Mouse (Mus musculus) left cerebral cortex, adult 18-20 months (tissue): Measurements from ENCODE around the gene Ube2m. TPM values are rescaled to one million over a fixed set of nuclear protein-coding genes. Genes with fewer than 3 reads are reported as not detected.
"Not testable (repeated sequence)": the region's sequence is repeated elsewhere in the genome, so short reads cannot be mapped to it uniquely, and the experiment has no call there.

Experiments
- DNase-seq, 2 experiments: peaks; one replicate each; pipeline ENCODE4 v3.0.0; 2021 to 2022; ENCODE audit warnings: low spot score in 2 of 2, mixed read lengths in 1 of 2
- long read RNA-seq, 2 experiments: library from polyadenylated mRNA; stranded (forward); transcript quantifications; one replicate each; pipeline ENCODE4 v2.0.0; 2021
- total RNA-seq, 2 experiments: library from RNA; stranded (reverse); gene quantifications; 2 replicates each; pipeline ENCODE4 v1.2.3; 2021

Ube2m gene
- 100 to 1,000 TPM; 234 to 240 TPM for total RNA-seq
- long read RNA-seq, experiment 1, transcript Ube2m-201 (6 exons, 1,472 nt), result major isoform, 440 of 455 reads
- long read RNA-seq, experiment 1, partial matches to known transcripts, result 4 of 455 reads
- long read RNA-seq, experiment 1, other reads (novel, unspliced or antisense), result 5 of 455 reads
- long read RNA-seq, experiment 2, transcript Ube2m-201 (6 exons, 1,472 nt), result major isoform, 372 of 380 reads
- long read RNA-seq, experiment 2, partial matches to known transcripts, result 2 of 380 reads
- long read RNA-seq, experiment 2, other reads (novel, unspliced or antisense), result 4 of 380 reads

DNA sequence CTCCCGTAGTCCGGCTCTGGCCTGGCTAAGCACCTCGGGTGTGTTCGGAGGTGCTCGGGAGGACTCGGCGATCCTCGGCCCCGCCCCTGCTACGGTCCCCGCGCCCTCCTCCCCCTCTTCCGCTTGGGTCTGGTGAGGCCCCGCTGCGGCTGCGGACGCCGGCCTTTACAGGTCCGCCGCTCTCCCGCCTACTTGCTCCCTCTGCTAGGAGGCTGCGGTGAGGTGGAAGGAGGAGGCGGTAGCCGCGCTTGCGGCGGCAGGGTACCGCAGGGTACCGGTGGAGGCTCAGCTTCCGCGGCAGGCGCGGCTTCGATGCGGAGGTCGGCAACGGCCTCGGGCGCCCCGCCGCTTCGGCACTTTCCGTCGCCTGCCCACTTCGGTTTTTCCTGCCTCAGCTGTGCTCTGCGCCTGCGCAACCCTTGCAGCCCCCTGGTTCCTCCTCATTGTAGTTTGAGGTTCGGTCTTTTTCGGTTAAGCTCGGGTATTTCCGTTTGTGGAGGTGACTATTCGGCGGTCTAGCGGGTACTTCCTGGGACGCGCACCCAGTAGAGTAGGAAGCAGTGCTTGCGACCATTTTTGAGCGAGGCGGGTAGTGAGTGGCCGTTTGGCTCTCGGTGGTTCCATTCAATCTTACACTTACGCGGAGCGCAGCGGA lies at the start of gene Ube2m:
Gene Ube2m (minus strand): TSS at position 375 of the 655 bp plus-strand sequence.
- DNase-seq, result peak; percentile 99 to 100

DNA sequence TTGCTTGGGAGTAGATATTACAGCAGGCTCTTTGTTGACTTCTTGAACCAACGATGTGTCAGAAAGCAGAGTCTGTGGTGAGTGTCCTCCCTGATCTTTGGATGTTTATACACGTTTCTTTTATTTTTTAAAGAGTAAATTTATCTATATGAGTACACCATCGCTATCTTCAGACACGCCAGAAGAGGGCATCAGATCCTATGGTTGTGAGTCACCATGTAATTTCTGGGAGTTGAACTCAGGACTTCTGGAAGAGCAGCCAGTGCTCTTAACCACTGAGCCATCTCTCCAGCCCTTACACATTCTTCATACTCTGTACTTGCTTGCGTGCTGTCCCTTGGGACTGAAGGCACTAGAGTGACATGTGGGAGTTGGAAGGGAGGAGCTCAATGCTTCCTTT lies 34.2 kb upstream of the Ube2m start:
- no peak for DNase-seq

GRCm38 (mm10) chr7:13063399-13063798 lies 25.3 kb upstream of the Ube2m start:
- DNase-seq, result not testable (repeated sequence)

DNA sequence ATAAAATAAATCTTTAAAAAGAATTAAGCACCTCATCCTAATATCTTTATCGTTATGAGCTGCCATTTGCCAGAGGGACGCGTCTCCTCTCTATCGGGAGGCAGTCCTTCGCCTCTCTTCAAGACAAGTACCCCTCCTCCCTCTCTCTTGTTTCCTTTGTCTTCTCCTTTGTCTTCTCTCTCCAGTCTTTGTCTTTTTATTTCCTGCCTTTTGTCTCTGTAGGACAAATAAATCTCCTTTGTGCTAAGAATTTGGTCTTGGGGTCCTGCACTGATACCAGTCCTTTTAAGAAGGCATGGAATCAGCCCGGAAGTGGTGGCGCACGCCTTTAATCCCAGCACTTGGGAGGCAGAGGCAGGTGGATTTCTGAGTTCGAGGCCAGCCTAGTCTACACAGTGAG lies 21.5 kb upstream of the Ube2m start:
- no peak for DNase-seq

DNA sequence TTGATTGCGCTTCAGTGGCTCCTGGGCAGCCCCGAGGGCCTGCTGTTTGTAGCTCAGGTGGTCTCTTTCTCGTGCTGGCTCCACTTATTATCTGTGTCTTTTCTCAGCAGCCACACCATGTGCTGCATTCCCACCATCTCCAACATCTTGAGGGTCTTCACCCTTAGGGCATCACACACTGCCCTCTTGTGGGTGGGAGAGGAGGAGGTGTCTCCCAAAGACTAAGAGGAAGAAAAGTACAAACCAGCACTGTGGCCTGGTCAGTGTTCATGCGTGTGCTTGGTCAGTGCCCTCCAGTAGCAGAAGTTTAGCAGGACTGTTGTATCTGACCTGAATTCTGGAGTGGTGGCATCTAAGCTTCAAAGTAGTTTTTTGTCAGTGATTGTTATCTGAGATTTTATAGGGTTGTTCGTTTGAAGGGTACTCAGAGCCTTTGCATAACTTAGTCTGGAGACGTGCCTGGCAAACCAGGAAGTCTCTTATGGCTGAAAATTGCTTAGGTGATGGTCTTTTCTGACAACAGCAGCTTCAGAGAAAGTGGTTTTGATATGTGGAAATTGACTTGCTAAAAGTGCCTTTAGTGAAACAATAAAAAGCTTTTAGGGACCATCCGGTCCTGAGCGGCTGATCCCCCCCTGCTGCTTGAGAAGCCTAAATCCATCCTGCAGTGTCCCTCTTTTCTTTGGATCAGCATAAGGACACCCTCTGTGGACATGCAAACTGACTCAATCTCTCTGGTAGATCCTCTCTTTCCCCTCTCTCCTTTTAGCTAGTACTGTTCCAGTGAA lies 19.0 kb upstream of the Ube2m start:
- no peak for DNase-seq

DNA sequence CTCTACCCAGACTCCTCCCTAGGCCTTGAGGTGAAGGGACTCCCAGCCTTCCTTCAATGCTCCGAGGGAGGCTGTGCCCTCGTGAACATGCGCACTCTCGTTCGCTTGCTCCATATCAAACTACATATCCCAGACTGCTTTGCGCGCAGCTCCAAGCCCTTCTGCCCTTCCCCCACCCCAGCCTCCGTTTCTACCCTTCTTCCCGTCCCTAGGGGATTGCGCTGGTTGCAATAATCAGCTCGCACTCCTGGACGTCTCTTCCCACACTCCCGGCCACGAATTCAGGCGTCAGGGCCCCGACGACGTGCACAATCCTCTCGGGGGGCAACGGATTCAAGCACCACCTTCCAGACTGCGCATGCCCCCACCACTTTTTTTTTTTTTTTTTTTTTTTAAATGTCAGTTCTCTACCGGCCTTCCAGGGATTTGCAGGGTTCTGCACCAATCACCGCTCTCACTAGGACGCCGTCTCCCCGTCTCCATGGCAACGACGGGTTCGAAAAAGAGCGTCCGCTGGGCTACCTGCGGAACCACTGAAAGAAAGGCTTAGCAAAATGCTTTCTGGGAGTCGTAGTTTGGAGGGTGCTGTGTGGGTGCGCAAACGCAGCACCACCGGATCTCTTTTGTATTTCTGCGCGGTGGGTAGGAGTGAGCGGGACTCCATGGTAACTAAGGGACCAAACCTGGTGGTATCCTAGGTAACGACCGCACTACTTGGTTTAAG lies 16.4 kb upstream of the Ube2m start, which contains the start of gene Mzf1:
Gene Mzf1 (minus strand): TSS at position 478 of the 724 bp plus-strand sequence.
- DNase-seq, result peak; percentile 95 to 97

DNA sequence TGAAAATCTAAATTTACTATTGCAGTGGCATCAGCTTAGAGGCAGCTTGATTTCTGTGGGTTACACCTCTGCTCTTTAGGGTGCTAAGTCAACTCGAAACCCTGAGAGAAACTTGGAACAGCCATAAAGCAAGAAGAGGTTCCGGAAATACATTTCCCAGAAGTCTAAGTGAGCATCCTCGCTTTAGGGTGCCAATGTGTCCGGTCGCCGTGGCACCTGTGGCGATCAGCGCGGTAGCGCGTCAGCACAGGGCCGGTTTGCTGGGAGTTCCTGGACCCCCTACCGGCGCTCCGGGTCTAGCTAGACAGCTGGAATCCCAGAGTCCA lies 15.8 kb upstream of the Ube2m start:
- no peak for DNase-seq

DNA sequence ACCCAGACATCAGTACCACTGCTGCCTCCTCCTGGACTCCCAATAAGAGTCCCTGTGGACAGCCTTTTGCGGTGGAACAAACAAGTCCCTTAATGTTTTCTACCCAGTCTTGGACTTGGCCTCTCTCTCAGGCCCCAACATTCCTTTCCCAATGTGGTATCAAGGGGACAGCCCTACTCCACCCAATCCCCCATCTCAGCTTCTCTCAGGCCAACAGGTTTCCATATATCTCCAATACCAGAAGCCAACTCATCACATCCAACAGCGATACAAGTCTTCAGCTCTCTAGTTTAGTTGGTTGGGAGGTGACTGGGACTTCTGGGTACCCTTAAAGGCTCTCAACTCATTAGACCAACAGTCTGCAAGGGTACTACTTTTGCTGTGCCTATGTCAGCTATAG lies 15.4 kb upstream of the Ube2m start:
- no peak for DNase-seq

DNA sequence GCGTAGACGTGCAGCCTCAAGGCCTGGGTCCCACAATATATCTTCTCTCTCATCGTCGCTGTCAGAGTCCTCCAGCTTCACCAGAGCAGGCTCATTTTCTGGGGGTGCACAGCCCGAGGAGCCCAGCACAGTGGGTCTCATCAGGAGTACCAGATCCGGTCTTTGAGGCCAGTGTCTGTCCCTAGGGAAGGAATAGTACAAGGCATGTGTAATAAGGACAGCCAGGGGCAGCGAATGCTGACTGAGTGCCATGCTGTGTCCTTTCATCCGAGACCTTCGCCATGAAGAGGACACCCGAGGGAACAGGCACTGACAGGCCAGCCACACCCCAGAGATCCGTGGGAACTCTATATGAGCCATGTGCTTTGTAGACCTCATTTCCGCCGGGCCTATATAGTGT lies 14.9 kb upstream of the Ube2m start:
- DNase-seq, result no peak

GRCm38 (mm10) chr7:13046084-13046483 lies 8.0 kb upstream of the Ube2m start:
- no peak for DNase-seq

DNA sequence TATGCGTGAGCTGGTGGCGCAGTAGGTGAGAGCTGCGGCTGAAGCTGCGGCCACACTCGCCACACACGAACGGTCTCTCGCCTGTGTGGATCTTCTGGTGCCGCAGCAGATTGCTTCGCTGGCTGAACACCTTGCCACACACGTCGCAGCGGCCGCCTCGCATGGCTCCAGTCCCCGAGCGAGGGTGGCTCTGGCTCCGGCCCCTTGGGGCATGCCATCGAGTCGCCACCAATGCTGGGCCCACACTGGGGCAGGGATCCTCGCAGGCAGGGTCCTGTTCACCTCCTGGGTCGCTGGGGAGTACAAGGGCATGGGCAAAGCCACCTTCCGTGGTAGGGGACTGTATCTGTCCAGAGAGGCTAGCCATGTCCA lies 6.2 kb upstream of the Ube2m start:
- no peak for DNase-seq

- DNase-seq, result peak; percentile 47 to 60
Measured at GRCm38 (mm10) chr7:13043445-13044253, 5.6 kb upstream of the Ube2m start.

- no peak for DNase-seq
Measured at GRCm38 (mm10) chr7:13043120-13043444, 5.0 kb upstream of the Ube2m start.

DNA sequence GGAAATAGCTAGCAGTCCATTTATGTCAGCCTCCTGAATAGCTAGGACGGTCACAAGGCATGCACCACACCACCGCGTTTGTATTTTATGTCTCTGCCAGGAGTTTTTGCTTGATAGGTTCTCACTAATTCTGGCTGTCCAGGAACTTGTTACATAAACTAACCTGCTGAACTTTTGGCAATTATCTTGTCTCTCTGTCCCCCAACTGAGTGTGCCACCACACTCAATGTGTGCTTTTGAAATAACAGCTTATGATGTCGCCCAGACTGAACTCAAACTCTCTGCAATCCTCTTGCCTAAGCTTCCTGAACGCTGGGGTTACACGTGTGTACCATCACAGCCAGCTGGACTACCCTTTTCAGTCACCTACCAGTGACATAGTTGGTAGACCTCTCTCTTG lies 4.4 kb upstream of the Ube2m start:
- no peak for DNase-seq

- no peak for DNase-seq
Measured at GRCm38 (mm10) chr7:13041256-13041655, 3.2 kb upstream of the Ube2m start.

DNA sequence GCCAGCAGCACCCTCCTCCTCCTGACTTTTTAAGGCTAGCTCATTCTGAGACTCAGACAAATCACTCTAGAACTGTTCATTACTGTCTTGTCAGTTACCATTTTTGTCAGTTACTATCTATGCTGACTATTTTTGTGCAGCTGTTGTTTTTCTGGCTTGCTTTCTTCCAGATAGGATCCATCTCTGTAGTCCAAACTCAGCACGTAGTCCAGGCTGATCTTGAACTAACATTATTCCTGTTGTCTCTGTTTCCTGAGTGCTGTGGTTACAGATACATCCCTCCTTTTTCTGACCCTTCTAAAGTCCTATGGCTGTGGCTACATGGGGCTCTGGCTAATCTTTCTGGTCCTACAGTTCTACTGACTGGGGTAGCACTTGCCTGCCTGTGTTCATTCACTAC lies 1.1 kb upstream of the Ube2m start:
- DNase-seq, result no peak

- no peak for DNase-seq
Measured at GRCm38 (mm10) chr7:13038621-13039169, 620 bp upstream of the Ube2m start.

DNA sequence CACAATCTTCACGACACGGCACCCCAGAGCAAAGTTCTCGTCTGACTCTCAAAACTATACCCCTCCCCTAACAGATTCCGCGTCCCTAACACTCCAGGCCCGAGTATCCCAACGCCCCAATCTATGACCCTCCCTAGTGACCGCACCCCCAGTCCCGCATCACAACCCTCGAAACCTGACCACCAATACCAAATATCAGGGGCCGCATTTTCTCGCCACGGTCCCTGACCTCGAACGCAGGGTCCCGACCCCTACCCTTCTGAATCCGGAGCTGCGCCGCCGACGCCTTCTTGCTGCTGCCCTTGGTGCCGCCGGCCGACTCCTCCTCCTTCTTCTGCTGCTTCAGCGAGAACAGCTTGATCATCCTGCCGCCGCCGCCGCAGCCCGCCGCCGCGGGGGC lies 709 bp downstream of the Ube2m start:
- DNase-seq, result no peak

DNA sequence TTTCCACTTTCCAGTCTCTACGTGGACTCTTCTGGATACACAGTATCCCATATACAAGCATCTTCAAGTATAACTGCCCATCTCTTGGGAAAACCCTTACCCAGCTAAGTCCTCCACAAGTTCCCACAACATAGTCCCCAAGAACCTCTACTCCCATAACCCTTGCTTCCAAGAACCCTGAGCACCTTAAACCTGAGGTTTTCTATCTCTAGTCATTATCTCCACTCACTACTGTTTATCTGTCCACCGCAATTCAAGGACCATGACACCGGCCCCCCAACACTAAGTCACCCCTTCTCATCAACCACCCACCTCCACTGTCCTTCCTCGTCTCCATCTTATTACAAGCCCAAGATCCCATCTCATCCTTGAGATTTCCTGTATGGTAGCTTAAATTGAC lies 1.3 kb downstream of the Ube2m start:
- no peak for DNase-seq

GRCm38 (mm10) chr7:13035211-13035855 lies 2.7 kb downstream of the Ube2m start:
- no peak for DNase-seq
